Mouse (Mus musculus) C2C12 (cell line): Measurements from ENCODE around the gene Celf2.

Experiments used
- CTCF ChIP-seq: IDR thresholded peaks from one replicate; pipeline ENCODE4 v1.5.1; 2011; ENCODE audit not compliant: control insufficient read depth, insufficient read depth, insufficient read length
- MYOD1 ChIP-seq: IDR thresholded peaks from one replicate; pipeline ENCODE4 v1.6.1; 2011; ENCODE audit warnings: low read depth; ENCODE audit not compliant: control insufficient read depth, insufficient read length
- USF1 ChIP-seq: IDR thresholded peaks from one replicate; pipeline ENCODE4 v1.6.1; 2011; ENCODE audit warnings: low read depth, mild to moderate bottlenecking, control low read depth, moderate library complexity

GRCm38 (mm10) chr2:6909921-6910320 lies 599.4 kb downstream of the Celf2 start:
- TF ChIP-seq CTCF (no peak), MYOD1 (no peak), USF1 (no peak)
